Mouse (Mus musculus) CH12.LX (cell line): ENCODE data around the gene Nt5c2. TPM values are rescaled to one million over a fixed set of nuclear protein-coding genes. Genes with fewer than 3 reads are reported as not detected.

Experiments used
- DNase-seq: peaks from one replicate; pipeline ENCODE4 v3.0.0-alpha.2; 2013; ENCODE audit errors: extremely low read depth
- H3K27ac ChIP-seq: 2 replicates; pipeline ENCODE4 v1.5.1; 2012; ENCODE audit warnings: low read depth, mild to moderate bottlenecking, control low read depth, moderate library complexity; ENCODE audit not compliant: insufficient read depth
- H3K27me3 ChIP-seq: replicated peaks from 2 replicates; pipeline ENCODE3; 2012; ENCODE audit warnings: inconsistent platforms
- H3K36me3 ChIP-seq, 2 experiments: replicated peaks in 1 of 2; 2 replicates each; pipeline versions ENCODE3 to v1.6.1; 2012; ENCODE audit warnings: inconsistent platforms in 1 of 2, low read length in 1 of 2, mild to moderate bottlenecking in 1 of 2, mixed read lengths in 1 of 2, moderate library complexity in 1 of 2; ENCODE audit not compliant: control insufficient read depth in 1 of 2, insufficient read depth in 1 of 2
- H3K4me1 ChIP-seq, 2 experiments: 2 replicates each; pipeline ENCODE4 v1.6.1; 2012; ENCODE audit warnings: inconsistent platforms in 1 of 2, moderate library complexity in 1 of 2; ENCODE audit not compliant: insufficient read depth in 2 of 2, control insufficient read depth in 1 of 2
- H3K4me2 ChIP-seq: 2 replicates; pipeline ENCODE4 v1.6.1; 2012; ENCODE audit warnings: low read depth, mild to moderate bottlenecking, control low read depth; ENCODE audit not compliant: poor library complexity, insufficient read depth, severe bottlenecking
- H3K4me3 ChIP-seq, 3 experiments: fragments of 150-350 bp in 1 of 3; sonication (generic) in 1 of 3; replicated peaks in 1 of 3; 2 replicates each; pipeline versions ENCODE3 to v1.5.1; 2011 to 2012; ENCODE audit warnings: low read depth in 2 of 3, low read length in 2 of 3, mild to moderate bottlenecking in 2 of 3, moderate library complexity in 2 of 3, control low read depth in 1 of 3, improper control_type of control experiment in 1 of 3, inconsistent platforms in 1 of 3, mixed read lengths in 1 of 3; ENCODE audit not compliant: poor library complexity in 1 of 3
- H3K79me2 ChIP-seq: replicated peaks from 2 replicates; pipeline ENCODE4 v1.6.1; 2012; ENCODE audit warnings: mild to moderate bottlenecking, moderate library complexity; ENCODE audit not compliant: control insufficient read depth, poor library complexity, insufficient read depth, severe bottlenecking; ENCODE audit errors: extremely low read depth
- H3K9ac ChIP-seq: 2 replicates; pipeline ENCODE4 v1.6.1; 2012; ENCODE audit warnings: low read depth, mild to moderate bottlenecking, control low read depth, moderate library complexity; ENCODE audit not compliant: insufficient read depth
- H3K9me3 ChIP-seq: replicated peaks from 2 replicates; pipeline ENCODE3; 2012; ENCODE audit warnings: low read length, inconsistent platforms, mixed read lengths
- BHLHE40 ChIP-seq: IDR thresholded peaks from 2 replicates; pipeline ENCODE4 v1.6.1; 2011; ENCODE audit warnings: mild to moderate bottlenecking, low read depth, low read length, improper control_type of control experiment
- CHD2 ChIP-seq: IDR thresholded peaks from 2 replicates; pipeline ENCODE4 v1.6.1; 2011; ENCODE audit warnings: low read length, improper control_type of control experiment
- E2F4 ChIP-seq: IDR thresholded peaks from 2 replicates; pipeline ENCODE4 v1.6.1; 2011; ENCODE audit warnings: low read depth, low read length, improper control_type of control experiment; ENCODE audit not compliant: insufficient replicate concordance
- EP300 ChIP-seq: IDR thresholded peaks from 2 replicates; pipeline ENCODE4 v1.6.1; 2011; ENCODE audit warnings: low read length, improper control_type of control experiment
- ETS1 ChIP-seq: conservative IDR thresholded peaks from 2 replicates; pipeline ENCODE4 v1.6.1; 2012; ENCODE audit warnings: low read depth, mild to moderate bottlenecking, inconsistent platforms, low read length, improper control_type of control experiment, moderate library complexity
- JUN ChIP-seq: IDR thresholded peaks from 2 replicates; pipeline ENCODE4 v1.6.1; 2011; ENCODE audit warnings: low read depth, mild to moderate bottlenecking, low read length, improper control_type of control experiment, moderate library complexity; ENCODE audit not compliant: insufficient read depth
- JUND ChIP-seq: conservative IDR thresholded peaks from 2 replicates; pipeline ENCODE4 v1.6.1; 2011; ENCODE audit warnings: low read depth, low read length, improper control_type of control experiment
- MAX ChIP-seq: IDR thresholded peaks from 2 replicates; pipeline ENCODE4 v1.6.1; 2011; ENCODE audit warnings: low read length, improper control_type of control experiment
- NELFE ChIP-seq: IDR thresholded peaks from 2 replicates; pipeline ENCODE4 v1.6.1; 2011; ENCODE audit warnings: low read depth, low read length, improper control_type of control experiment
- PAX5 ChIP-seq: IDR thresholded peaks from 2 replicates; pipeline ENCODE4 v1.6.1; 2012; ENCODE audit warnings: low read length, inconsistent platforms, mixed read lengths
- POLR2AphosphoS2 ChIP-seq: IDR thresholded peaks from 2 replicates; pipeline ENCODE4 v1.6.1; 2011; ENCODE audit warnings: low read depth, low read length, improper control_type of control experiment
- SIN3A ChIP-seq: IDR thresholded peaks from 2 replicates; pipeline ENCODE4 v1.6.1; 2012; ENCODE audit warnings: low read length, improper control_type of control experiment, inconsistent platforms
- SMC3 ChIP-seq: IDR thresholded peaks from 2 replicates; pipeline ENCODE4 v1.6.1; 2011; ENCODE audit warnings: low read depth, low read length, improper control_type of control experiment
- TBP ChIP-seq: conservative IDR thresholded peaks from 2 replicates; pipeline ENCODE4 v1.6.1; 2011; ENCODE audit warnings: low read depth, low read length, improper control_type of control experiment
- UBTF ChIP-seq: IDR thresholded peaks from 2 replicates; pipeline ENCODE4 v1.6.1; 2012; ENCODE audit warnings: low read depth, mild to moderate bottlenecking, inconsistent platforms, low read length, improper control_type of control experiment, moderate library complexity
- ZC3H11A ChIP-seq: IDR thresholded peaks from 2 replicates; pipeline ENCODE4 v1.6.1; 2012; ENCODE audit warnings: low read depth, mild to moderate bottlenecking, inconsistent platforms, low read length, improper control_type of control experiment
- ZMIZ1 ChIP-seq: IDR thresholded peaks from 2 replicates; pipeline ENCODE4 v1.6.1; 2012; ENCODE audit warnings: low read depth, mild to moderate bottlenecking, inconsistent platforms, low read length, improper control_type of control experiment
- dilution Hi-C: fragments of 300-500 bp; cut with MboI; formaldehyde crosslinking; loops from 2 replicates; pipeline ENCODE4 v1.14.3; 2020; ENCODE audit warnings: low sequenced_read_pairs; ENCODE audit not compliant: extremely low pct_unique_long_range_greater_than_20kb, extremely low pct_ligation_motif_present
- in situ Hi-C: fragments of 300-500 bp; cut with MboI; formaldehyde crosslinking; loops from 3 replicates; pipeline ENCODE4 v1.14.3; 2019; ENCODE audit warnings: low sequenced_read_pairs, low pct_ligation_motif_present, low pct_unique_long_range_greater_than_20kb, mixed read lengths
- polyA plus RNA-seq: library from polyadenylated mRNA; unstranded; fragments of >175 nt; gene quantifications from 2 replicates; pipeline ENCODE4 v1.2.1, GENCODE M21; 2012; ENCODE audit warnings: low read depth; ENCODE audit not compliant: insufficient read length
- total RNA-seq, 2 experiments: library from RNA; depleted of rRNA; stranded (reverse); fragments of 300-350 nt in 1 of 2; fragments of >200 nt in 1 of 2; gene quantifications; 2 replicates each; pipeline ENCODE4 v1.2.3; 2012 to 2014

Gene Nt5c2
- total and polyA plus RNA-seq, 3 experiments: 15.1 to 62.9 (median 21.1) TPM

DNA sequence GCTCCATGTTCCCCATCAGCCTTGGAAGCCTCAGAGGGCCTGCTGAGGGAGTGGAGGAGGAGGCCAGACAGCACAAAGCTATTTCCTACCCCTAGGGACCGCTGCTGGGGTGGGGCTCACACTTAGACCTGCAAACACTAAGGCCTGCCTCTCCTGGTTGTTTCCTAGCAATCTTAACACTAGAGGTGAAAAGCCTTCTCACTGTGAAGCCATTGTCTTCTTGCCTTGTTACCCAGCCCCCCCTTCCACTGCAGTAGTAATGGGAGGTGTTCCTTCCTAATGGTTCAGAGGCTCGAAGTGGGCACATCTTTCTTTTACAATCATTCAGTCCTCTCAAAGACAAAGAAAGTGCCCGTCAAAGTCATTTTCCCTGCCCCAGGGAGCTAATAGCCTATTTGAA is 2.9 kb upstream of the Nt5c2 start:
- Histone ChIP-seq H3K4me3 (no peak overlapping the region), H3K79me2 (no peaks in the 10 kb centered on the region), H3K4me1 (peaks cover 2 to 4% of the 10 kb centered on the region in 2 experiments; a peak in 1 of 4 replicates), H3K36me3 (no peaks in the 10 kb centered on the region), H3K27ac (no peak overlapping the region), H3K9ac (no peak overlapping the region), H3K27me3 (no peaks in the 10 kb centered on the region), H3K9me3 (peaks cover 20% of the 10 kb centered on the region), H3K4me2 (no peak overlapping the region)
- dilution Hi-C loops (no loop called here), in situ Hi-C loops (no loop called here)
- no peak for DNase-seq
- TF ChIP-seq NELFE: no peak
- no peak for TF ChIP-seq SMC3
- no peak for TF ChIP-seq ZMIZ1
- no peak for TF ChIP-seq CHD2
- TF ChIP-seq UBTF: no peak
- no peak for TF ChIP-seq JUN
- no peak for TF ChIP-seq PAX5
- TF ChIP-seq POLR2AphosphoS2: no peak
- no peak for TF ChIP-seq JUND

GRCm38 (mm10) chr19:47016487-47016886 is 1.5 kb upstream of the Nt5c2 start:
- 0 out of 4 replicates have a peak, but pooled peaks cover 0 to under 1% of the 10 kb centered on the region in 2 experiments for H3K4me1 ChIP-seq
- dilution Hi-C loops (no loop called here), in situ Hi-C loops (no loop called here)
- H3K79me2 ChIP-seq: no peaks in the 10 kb centered on the region
- H3K4me3 ChIP-seq: no peak overlapping the region
- H3K27ac ChIP-seq: no peak overlapping the region
- no peak overlapping the region for H3K9ac ChIP-seq
- H3K27me3 ChIP-seq: no peaks in the 10 kb centered on the region
- TF ChIP-seq E2F4 (no peak), TBP (no peak), BHLHE40 (no peak), ETS1 (no peak), MAX (no peak), EP300 (no peak), JUND (no peak), SIN3A (no peak), ZC3H11A (no peak)
- peak; percentile 23 for DNase-seq
- peaks cover 20% of the 10 kb centered on the region for H3K9me3 ChIP-seq
- no peak overlapping the region for H3K4me2 ChIP-seq
- H3K36me3 ChIP-seq: no peaks in the 10 kb centered on the region
